Mouse (Mus musculus) forelimb bud, embryonic 11.5 days (tissue): Measurements from ENCODE around the gene Gm13287.
"Not testable (repeated sequence)": the region's sequence is repeated elsewhere in the genome, so short reads cannot be mapped to it uniquely, and the experiment has no call there.

ENCODE experiments used
- DNase-seq: peaks from one replicate; pipeline ENCODE4 v3.0.0-alpha.2; 2012; ENCODE audit warnings: low read depth, low spot score

Gm13287 gene

GRCm38 (mm10) chr4:88797097-88797496 is 6.0 kb upstream of the Gm13287 start, which contains the start of gene Gm13279:
Gm13279 (plus strand) TSS chr4:88797397.
- not testable (repeated sequence) for DNase-seq

GRCm38 (mm10) chr4:88799365-88799764 is 3.7 kb upstream of the Gm13287 start, which contains the start of gene Gm13285:
Gm13285 (plus strand) TSS chr4:88799665.
- DNase-seq = not testable (repeated sequence)

GRCm38 (mm10) chr4:88805231-88805630 is 2.2 kb downstream of the Gm13287 start, which contains the start of gene Gm13288:
Gm13288 (plus strand) TSS chr4:88805531.
- not testable (repeated sequence) for DNase-seq

GRCm38 (mm10) chr4:88805761-88806160 is 2.7 kb downstream of the Gm13287 start:
- DNase-seq = not testable (repeated sequence)

GRCm38 (mm10) chr4:88815928-88816327 is 12.9 kb downstream of the Gm13287 start, which contains the start of gene Ifna7:
Ifna7 (plus strand) TSS chr4:88816228.
- DNase-seq = no peak

GRCm38 (mm10) chr4:88819659-88820058 is 16.6 kb downstream of the Gm13287 start, which contains the start of gene Ifna11:
Ifna11 (plus strand) TSS chr4:88819959.
- no peak for DNase-seq

GRCm38 (mm10) chr4:88822995-88823394 is 19.9 kb downstream of the Gm13287 start:
- no peak for DNase-seq

- not testable (repeated sequence) for DNase-seq
Measured at GRCm38 (mm10) chr4:88827116-88827515, 24.1 kb downstream of the Gm13287 start, which contains the start of gene Ifna6. Ifna6 (plus strand) TSS chr4:88827416.

- no peak for DNase-seq
Measured at GRCm38 (mm10) chr4:88830523-88830922, 27.5 kb downstream of the Gm13287 start.

- DNase-seq = not testable (repeated sequence)
Measured at GRCm38 (mm10) chr4:88835225-88835624, 32.2 kb downstream of the Gm13287 start, which contains the start of gene Ifna5. Ifna5 (plus strand) TSS chr4:88835525.

GRCm38 (mm10) chr4:88838828-88839227 is 35.8 kb downstream of the Gm13287 start:
- DNase-seq = no peak

GRCm38 (mm10) chr4:88840058-88840457 is 37.0 kb downstream of the Gm13287 start:
- DNase-seq = no peak

GRCm38 (mm10) chr4:88841438-88841911 is 38.4 kb downstream of the Gm13287 start, which contains the start of gene Ifna4:
Ifna4 (plus strand) TSS chr4:88841861.
- no peak for DNase-seq

GRCm38 (mm10) chr4:88845334-88845733 is 42.3 kb downstream of the Gm13287 start:
- DNase-seq = no peak

GRCm38 (mm10) chr4:88849698-88850097 is 46.6 kb downstream of the Gm13287 start, which contains the start of gene Ifna1:
Ifna1 (plus strand) TSS chr4:88850087.
- no peak for DNase-seq

GRCm38 (mm10) chr4:88851026-88851763 is 48.1 kb downstream of the Gm13287 start:
- DNase-seq = no peak
